Mouse (Mus musculus) testis, postnatal 14 days (tissue): ENCODE results near the gene Cpa5.

Source experiments
- DNase-seq: peaks from one replicate; pipeline ENCODE4 v3.0.0; 2021; ENCODE audit warnings: low spot score

Gene Cpa5

DNA sequence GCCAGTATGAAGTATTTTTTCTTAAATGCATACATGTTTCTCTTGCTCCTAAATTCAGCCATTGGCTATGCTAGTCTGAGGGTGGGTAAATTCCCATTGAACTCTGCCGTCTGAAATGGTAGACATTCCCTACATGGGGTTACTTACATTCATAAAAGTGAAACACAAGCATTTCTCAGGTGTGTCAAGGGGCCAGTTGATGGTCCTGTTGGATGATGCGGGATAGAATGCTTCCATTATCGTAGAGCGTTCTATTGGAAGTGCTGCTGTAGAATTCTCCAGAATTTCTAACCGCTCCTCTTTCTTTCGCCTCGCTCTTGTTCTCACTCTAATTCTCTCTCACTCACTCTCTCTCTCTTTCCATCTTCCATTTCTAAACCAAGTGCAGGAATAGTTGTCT, at the start of gene Cpa5:
Gene Cpa5, plus strand, starts transcription at position 301 of the 400 bp plus-strand sequence.
- no peak for DNase-seq

- no peak for DNase-seq
Measured at GRCm38 (mm10) chr6:30562132-30562531, 48.7 kb upstream of the Cpa5 start.

DNA sequence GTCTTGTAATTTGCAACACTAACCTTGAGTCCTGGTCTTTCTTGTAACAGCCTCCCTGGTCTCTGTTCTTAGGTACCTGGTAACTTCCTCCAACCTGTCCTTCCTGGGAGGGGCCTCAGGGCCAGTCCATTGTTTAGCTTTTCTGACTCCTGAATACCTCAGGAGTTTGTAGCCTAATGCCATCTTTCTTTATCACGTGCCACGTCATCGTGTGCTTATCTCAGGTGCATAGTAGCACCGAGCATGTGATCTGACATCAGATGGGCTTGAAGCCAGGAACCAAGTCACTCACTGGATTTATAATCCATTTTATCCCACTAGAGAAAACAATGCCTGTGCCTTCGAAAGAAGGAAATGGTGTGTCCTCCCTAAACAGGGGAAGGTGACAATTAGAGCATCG, 47.2 kb upstream of the Cpa5 start:
- DNase-seq: no peak

DNA sequence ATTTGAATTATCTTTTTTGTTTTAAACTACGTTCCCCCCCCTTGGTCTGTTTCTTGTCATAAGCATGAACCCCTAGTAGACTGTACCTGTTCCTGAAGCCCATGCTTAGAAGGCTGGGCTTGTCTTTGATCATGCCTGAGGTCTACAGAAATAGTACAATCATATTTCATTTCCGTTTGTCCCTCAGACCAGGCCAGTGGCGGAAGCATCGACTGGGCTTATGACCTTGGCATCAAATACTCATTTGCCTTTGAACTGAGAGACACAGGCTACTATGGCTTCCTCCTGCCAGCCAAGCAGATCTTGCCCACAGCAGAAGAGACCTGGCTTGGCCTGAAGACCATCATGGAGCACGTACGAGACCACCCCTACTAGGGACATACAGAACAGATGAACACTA, 46.8 kb upstream of the Cpa5 start:
- DNase-seq: no peak

GRCm38 (mm10) chr6:30568069-30568468, 42.7 kb upstream of the Cpa5 start, which contains the start of gene Cpa4:
Gene Cpa4 (plus strand): TSS chr6:30568369.
- no peak for DNase-seq

DNA sequence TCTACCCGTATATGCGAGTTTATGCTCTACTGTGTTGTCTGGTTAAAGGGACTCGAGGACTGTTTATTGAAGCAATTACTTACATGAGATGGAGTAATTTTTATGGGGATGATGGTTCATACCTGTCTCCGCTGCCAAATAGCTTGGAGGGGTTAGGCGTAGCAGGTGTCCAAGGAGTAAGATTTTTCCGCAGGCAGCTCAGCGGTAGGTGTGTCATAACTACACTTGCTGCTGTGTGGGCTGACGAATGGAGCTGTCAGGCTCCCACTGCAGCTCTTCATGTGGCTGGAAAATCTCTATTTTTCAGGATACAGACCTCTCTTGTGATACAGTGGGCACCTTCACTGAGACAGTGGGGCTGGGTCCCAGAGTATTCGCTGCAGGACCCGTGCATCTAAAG, 41.5 kb upstream of the Cpa5 start:
- DNase-seq: no peak

- no peak for DNase-seq
Measured at GRCm38 (mm10) chr6:30570012-30570411, 40.8 kb upstream of the Cpa5 start.

DNA sequence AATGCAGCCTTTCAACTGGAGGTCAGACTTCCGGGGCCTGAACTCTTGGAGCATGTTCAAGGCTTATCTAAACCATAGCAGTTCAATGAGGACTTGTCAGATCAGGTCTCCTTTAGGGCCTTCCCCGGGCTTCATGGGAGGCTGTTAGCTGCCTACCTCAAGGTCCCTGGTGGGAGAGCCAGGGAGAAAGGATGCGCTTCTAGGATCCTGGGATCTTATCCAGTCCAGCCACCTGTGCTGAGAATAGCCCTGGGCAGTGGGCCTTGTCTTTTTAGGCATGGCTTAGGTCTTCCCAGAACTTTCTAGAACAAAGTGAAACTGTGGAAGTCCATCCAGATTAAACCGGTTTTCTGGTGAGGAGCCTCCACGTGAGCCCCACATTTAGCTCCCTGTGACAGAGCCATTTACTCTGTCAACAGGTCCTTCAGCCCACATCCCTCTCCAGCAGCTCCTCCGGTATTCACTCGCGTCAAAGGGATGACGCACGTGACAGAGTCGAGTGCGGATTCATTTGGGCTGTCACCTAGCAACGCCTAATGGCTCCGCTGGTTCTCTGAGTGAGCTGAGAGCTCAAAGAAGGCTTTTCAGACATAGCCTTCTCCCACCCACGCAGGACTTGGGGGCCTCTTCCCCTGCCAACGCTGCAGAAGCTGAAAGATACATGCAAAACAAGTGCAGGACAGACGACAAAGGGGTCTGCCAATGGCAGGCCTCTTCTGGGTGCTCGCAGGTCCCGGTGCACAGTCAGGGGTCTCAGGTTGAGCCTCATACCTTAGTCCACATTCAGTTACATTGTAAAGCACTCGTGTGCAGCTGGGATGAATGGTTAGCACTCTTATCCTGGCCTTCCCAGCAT, 38.1 kb upstream of the Cpa5 start:
- no peak for DNase-seq

GRCm38 (mm10) chr6:30573380-30573779, 37.4 kb upstream of the Cpa5 start:
- no peak for DNase-seq

DNA sequence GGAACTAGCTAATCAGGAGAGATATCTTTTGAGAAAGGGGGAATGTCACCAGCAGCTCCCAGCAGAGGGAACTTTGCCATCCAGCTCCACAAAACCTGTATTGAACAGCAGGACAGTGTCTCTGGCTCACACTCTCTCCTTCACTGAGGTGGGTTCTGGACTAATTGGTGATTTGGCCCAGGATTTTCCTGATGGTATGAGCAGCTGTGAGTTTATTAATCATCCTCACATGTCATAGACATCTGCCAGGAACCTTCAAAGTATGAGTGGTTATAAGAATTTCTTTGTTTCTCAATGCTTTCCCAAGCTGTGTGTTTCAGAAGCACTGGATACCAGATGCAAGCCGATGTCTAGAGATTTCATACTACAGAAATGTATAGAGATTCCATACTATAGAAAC, 35.9 kb upstream of the Cpa5 start:
- DNase-seq: no peak

- DNase-seq: no peak
Measured at GRCm38 (mm10) chr6:30576477-30577203, 34.2 kb upstream of the Cpa5 start.

GRCm38 (mm10) chr6:30579961-30580840, 30.6 kb upstream of the Cpa5 start:
- no peak for DNase-seq

DNA sequence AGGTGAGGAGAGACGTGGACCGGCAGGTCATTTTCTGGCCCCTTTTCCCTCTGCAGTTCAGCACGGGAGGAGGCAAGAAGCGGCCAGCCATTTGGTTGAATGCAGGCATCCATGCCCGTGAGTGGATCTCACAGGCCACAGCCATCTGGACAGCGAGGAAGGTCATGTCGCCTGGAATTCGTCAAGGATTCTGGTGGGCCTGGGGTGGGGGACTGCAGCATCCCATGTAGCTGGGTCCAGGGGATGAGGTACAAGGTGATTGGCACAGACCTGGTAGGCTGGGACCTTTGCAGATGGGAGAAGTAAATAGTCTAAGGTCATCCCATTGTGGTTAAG, 30.0 kb upstream of the Cpa5 start:
- DNase-seq: no peak

- no peak for DNase-seq
Measured at GRCm38 (mm10) chr6:30586886-30587442, 23.8 kb upstream of the Cpa5 start.

DNA sequence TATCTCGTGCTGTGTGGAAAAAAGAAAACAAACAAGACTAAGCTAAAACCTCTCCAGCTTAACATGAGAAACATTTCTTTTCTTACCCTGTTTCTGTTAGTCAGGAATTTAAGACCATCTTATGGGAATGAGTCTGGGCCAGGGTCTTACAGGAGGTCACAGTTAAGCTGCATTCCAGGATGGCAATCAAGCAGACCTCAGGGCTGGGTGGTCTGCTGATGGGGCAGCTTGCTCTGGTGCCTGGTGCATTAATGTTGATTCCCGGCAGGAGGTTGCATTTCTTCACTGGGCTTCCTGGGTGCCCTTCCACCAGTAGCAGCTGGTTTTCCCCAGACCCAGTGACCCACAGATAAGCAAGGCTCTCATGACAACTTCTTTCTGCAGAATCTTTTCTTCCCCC, 21.0 kb upstream of the Cpa5 start:
- DNase-seq: no peak

- DNase-seq: no peak
Measured at GRCm38 (mm10) chr6:30591851-30592404, 18.9 kb upstream of the Cpa5 start.

DNA sequence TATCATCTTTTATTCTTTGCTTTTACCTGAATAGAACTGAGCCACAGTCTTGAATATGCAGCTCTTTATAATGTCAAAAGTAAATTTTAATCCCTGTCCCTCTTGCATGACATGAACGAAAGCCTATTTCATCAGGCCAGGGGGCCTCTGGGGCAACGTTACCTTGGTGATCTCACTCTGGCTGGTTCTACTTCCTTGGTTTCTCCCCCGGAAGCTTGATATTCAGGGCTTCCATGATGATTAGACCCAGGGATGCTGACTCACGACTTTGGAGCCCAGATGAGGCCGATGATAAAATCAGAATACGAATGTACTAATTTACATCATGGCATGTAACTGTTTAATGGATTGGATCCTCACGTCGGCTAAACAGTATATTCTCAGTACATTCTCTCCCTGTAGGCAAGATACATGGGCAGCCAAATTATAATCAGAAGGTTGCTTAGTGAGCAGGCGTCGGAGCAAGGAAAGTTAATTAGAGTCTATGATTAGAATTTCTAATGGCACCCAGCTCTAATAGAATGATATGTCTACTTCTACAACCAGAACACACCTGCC, 18.3 kb upstream of the Cpa5 start:
- DNase-seq: no peak

- no peak for DNase-seq
Measured at GRCm38 (mm10) chr6:30594364-30594763, 16.4 kb upstream of the Cpa5 start.

- no peak for DNase-seq
Measured at GRCm38 (mm10) chr6:30596230-30596898, 14.4 kb upstream of the Cpa5 start.

DNA sequence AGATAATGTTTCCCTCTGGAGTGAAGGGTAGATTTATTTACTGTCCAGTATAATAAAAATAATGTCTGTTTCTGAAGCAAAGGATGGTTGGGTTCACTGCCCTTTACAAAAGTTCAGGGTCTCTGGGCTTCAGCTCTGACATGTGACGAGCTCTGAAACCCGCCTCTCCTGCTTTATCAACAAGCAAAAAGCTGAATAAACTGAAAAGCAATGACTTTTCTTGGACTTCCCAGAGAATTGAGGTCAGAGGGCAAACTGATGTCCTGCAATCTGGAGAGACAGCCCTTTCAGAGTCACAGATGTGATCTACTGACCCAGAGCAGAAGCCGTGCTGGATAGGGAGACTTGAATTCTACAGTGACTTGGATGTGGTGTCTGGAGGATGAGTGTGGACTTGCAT, 10.8 kb upstream of the Cpa5 start:
- DNase-seq: no peak

GRCm38 (mm10) chr6:30600995-30601394, 9.8 kb upstream of the Cpa5 start:
- no peak for DNase-seq
